Mouse (Mus musculus) stomach, postnatal 0 days (tissue): ENCODE measurements at regions not wholly inside any gene's neighbourhood (a gene's known extent, or its start where the extent isn't known, plus 50 kb on each side); places are given as distances from the start of the nearest gene placed in this dataset.

Source experiments
- ATAC-seq: fragments of 200-750 bp; cut with Nextera tagmentation; 2 replicates; pipeline ENCODE4 v1.8.0; 2017; ENCODE audit not compliant: low FRiP score, low TSS enrichment
- DNase-seq: peaks from one replicate; pipeline ENCODE4 v3.0.0-alpha.2; 2016; ENCODE audit warnings: low spot score
- H3K27ac ChIP-seq: fragments of 300-500 bp; sonication (generic); replicated peaks from 2 replicates; pipeline ENCODE4 v1.5.1; 2014; ENCODE audit warnings: mild to moderate bottlenecking, control low read depth
- H3K27me3 ChIP-seq: fragments of 300-500 bp; sonication (generic); 2 replicates; pipeline ENCODE4 v1.6.1; 2014; ENCODE audit warnings: low read length; ENCODE audit not compliant: control insufficient read depth, insufficient read depth
- H3K36me3 ChIP-seq: fragments of 300-500 bp; sonication (generic); 2 replicates; pipeline ENCODE4 v1.6.1; 2014; ENCODE audit warnings: low read length, mixed read lengths; ENCODE audit not compliant: control insufficient read depth, insufficient read depth
- H3K4me1 ChIP-seq: fragments of 300-500 bp; sonication (generic); replicated peaks from 2 replicates; pipeline ENCODE4 v1.6.1; 2014; ENCODE audit warnings: antibody characterized with exemption; ENCODE audit not compliant: control insufficient read depth, insufficient read depth
- H3K4me2 ChIP-seq: fragments of 300-500 bp; sonication (generic); replicated peaks from 2 replicates; pipeline ENCODE4 v1.6.1; 2014; ENCODE audit warnings: low read depth, mild to moderate bottlenecking, control low read depth, moderate library complexity
- H3K4me3 ChIP-seq: fragments of 300-500 bp; sonication (generic); 2 replicates; pipeline ENCODE4 v1.5.1; 2014; ENCODE audit warnings: low read depth, low read length, control low read depth
- H3K9ac ChIP-seq: fragments of 300-500 bp; sonication (generic); 2 replicates; pipeline ENCODE4 v1.6.1; 2014; ENCODE audit warnings: mild to moderate bottlenecking, low read length, control low read depth, mixed read lengths
- H3K9me3 ChIP-seq: fragments of 300-500 bp; sonication (generic); 2 replicates; pipeline ENCODE4 v1.6.1; 2016; ENCODE audit warnings: low read length; ENCODE audit not compliant: control insufficient read depth
- CTCF ChIP-seq: IDR thresholded peaks from 2 replicates; pipeline ENCODE4 v1.5.1; 2016; ENCODE audit warnings: antibody characterized with exemption, low read depth, mild to moderate bottlenecking, moderate library complexity
- EP300 ChIP-seq: optimal IDR thresholded peaks from 2 replicates; pipeline ENCODE3; 2016; ENCODE audit warnings: antibody characterized with exemption
- WGBS: fragments of 180-500 bp; shearing (Covaris S2); extraction: QIAGEN DNeasy Blood & Tissue Kit; methylation state at CpG from one replicate; pipeline ENCODE4 v1.1.7; 2014; 5-methylcytosine and 5-hydroxymethylcytosine counted together

- TF ChIP-seq CTCF (no peak), EP300 (no peak)
- no peak for ATAC-seq
- H3K36me3 ChIP-seq, result no peaks in the 10 kb centered on the region
Measured at GRCm38 (mm10) chr12:106479067-106479877, 469.2 kb downstream of the Vrk1 start.

DNA sequence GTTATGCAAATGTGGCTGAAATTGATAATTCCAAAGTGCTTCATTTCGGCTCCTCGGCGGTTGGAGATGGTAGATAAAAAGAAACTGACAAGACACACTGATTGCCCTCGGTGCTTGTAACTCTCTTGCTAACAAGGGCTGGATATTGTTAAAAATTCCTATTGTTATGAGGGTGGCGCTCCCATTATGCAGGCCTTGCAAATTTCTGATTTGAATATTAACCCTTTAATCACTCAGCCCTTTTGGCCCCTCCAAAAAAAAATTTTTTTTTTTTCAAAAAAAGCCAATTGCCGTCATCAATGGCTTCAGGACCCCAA lies 469.8 kb downstream of the Vrk1 start:
- Histone ChIP-seq H3K27ac (no peak overlapping the region), H3K9me3 (no peaks in the 10 kb centered on the region), H3K4me2 (0 out of 2 replicates have a peak overlapping the region, but pooled peaks have one; percentile 20), H3K9ac (no peak overlapping the region), H3K4me1 (no peaks in the 10 kb centered on the region), H3K36me3 (no peaks in the 10 kb centered on the region), H3K4me3 (0 out of 2 replicates have a peak overlapping the region, but pooled peaks have one; percentile 18), H3K27me3 (peaks cover 2% of the 10 kb centered on the region; the same call in 1 of the 2 replicates)
- DNase-seq, result no peak
- no peak for ATAC-seq
- TF ChIP-seq CTCF, result no peak
- no peak for TF ChIP-seq EP300
- 22% methylated on average over 6 of the region's 6 CpGs for WGBS

More at GRCm38 (mm10) chr12:106479067-106479877, 469.2 kb downstream of the Vrk1 start:
- H3K27ac ChIP-seq, result no peak overlapping the region
- H3K4me3 ChIP-seq, result 0 out of 2 replicates have a peak overlapping the region, but pooled peaks have one; percentile 18
- H3K9me3 ChIP-seq, result no peaks in the 10 kb centered on the region
- no peak overlapping the region for H3K9ac ChIP-seq
- no peak for DNase-seq
- no peaks in the 10 kb centered on the region for H3K4me1 ChIP-seq
- WGBS, result 3% methylated on average over 24 of the region's 24 CpGs
- 0 out of 2 replicates have a peak overlapping the region, but pooled peaks have one; percentile 20 for H3K4me2 ChIP-seq
- peaks cover 2% of the 10 kb centered on the region; the same call in 1 of the 2 replicates for H3K27me3 ChIP-seq

DNA sequence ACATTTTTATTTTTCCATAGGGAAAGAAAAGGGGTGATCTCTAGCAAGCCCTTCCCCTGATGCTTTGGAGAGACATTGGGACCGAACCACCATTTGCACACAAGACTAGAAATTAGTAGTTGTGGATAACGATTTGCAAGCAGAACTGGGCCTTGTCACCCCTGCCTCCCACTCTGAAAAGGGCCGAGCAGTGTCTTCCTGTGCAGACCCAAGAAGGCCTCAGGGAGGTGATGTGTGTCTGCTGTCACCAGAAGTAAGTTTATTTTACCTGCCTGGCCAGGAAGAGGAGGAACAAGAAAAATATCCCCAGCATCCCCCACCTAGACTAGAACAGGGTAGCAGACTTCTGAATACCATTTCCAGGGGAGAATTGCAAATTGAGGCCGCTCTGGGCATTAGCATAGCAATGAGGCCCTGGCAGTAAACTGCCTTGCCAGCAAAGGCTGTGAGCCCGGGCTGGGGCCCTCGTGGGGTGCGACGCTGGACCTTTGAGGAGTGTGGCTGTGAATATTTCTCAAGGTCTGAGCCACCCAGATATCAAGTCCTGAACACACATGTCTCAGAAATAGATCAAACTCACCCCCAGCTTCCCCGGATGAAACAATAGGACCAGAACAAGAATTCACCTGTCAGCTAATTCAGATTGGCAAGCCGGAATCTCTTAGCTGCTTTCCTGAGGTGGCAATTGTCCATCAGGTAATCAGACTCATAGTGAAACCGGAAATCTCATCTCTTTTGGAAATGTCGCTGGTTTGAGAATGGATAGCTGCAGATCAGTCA lies 470.4 kb downstream of the Vrk1 start:
- no peak for DNase-seq
- ATAC-seq, result no peak
- no peaks in the 10 kb centered on the region for H3K4me1 ChIP-seq
- no peak overlapping the region for H3K9ac ChIP-seq
- TF ChIP-seq CTCF, result no peak
- TF ChIP-seq EP300, result no peak
- no peak overlapping the region for H3K27ac ChIP-seq
- 61% methylated on average over 12 of the region's 12 CpGs for WGBS
- no peaks in the 10 kb centered on the region for H3K36me3 ChIP-seq
- no peak overlapping the region for H3K4me3 ChIP-seq
- no peaks in the 10 kb centered on the region for H3K9me3 ChIP-seq
- no peak overlapping the region for H3K4me2 ChIP-seq
- H3K27me3 ChIP-seq, result peaks cover 2% of the 10 kb centered on the region; the same call in 1 of the 2 replicates

DNA sequence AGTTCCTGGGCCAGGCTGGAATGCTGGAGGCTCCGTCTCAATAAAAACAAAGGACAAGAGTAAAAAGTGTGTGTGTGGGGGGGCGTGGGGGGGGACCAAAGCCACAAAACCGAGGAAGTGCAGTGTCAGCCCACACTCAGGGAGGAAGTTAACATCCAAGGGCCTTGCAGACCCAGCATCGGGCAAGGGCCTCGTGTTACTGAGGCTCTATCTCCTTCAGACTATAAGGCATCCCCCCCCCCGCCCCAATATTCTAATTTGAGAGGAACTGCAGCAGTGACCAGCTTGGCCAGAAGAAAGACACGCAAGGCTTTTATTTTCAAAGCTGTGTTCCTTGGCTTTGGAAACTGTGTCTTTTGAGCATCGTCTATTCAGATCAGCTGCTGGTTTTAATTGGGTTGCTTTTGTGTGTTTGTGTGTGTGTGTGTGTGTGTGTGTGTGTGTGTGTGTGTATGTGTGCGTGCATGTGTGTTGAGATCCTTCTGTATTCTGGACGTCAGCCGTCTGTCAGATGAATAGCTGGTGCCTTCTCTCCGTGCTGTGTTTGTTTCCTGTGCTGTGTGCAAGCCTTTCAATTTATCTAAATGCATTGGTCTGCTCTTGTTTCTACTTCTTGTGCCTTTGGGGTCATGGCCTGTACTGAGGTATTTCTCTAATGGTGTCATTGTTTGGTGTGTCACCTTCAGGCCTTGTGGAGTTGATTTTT lies 491.7 kb downstream of the Vrk1 start:
- Histone ChIP-seq H3K4me3 (no peak overlapping the region), H3K9me3 (no peaks in the 10 kb centered on the region), H3K4me2 (no peak overlapping the region), H3K36me3 (no peaks in the 10 kb centered on the region), H3K9ac (no peak overlapping the region), H3K27me3 (no peaks in the 10 kb centered on the region), H3K4me1 (no peaks in the 10 kb centered on the region), H3K27ac (no peak overlapping the region)
- WGBS, result 46% methylated on average over 12 of the region's 12 CpGs
- ATAC-seq, result no peak
- TF ChIP-seq EP300 (no peak), CTCF (no peak)
- DNase-seq, result no peak

GRCm38 (mm10) chr12:106504285-106504684 lies 494.3 kb downstream of the Vrk1 start:
- Histone ChIP-seq H3K4me1 (no peaks in the 10 kb centered on the region), H3K27ac (no peak overlapping the region), H3K9me3 (no peaks in the 10 kb centered on the region), H3K9ac (no peak overlapping the region), H3K27me3 (no peaks in the 10 kb centered on the region), H3K4me3 (no peak overlapping the region), H3K4me2 (no peak overlapping the region), H3K36me3 (no peaks in the 10 kb centered on the region)
- 93% methylated on average over 8 of the region's 8 CpGs for WGBS
- DNase-seq (no peak), ATAC-seq (no peak)
- TF ChIP-seq CTCF (no peak), EP300 (no peak)
